Comparison of ENCODE assay signal across 8 mouse cellular contexts in genomic region chr9:77406906-77407305, GRCm38 (mm10). TPM values are rescaled to one million over a fixed set of nuclear protein-coding genes. Genes with fewer than 3 reads are reported as not detected.
DNase-seq lines count a peak whose midpoint lies in the region; ATAC-seq lines count a peak whose summit lies in the region.

No protein-coding gene starts in this region.

- H3K27me3 ChIP-seq in kidney, embryonic 15.5 days = no peaks in the 10 kb centered on the region

- no peaks in the 10 kb centered on the region for H3K36me3 ChIP-seq in kidney, embryonic 15.5 days

- H3K9me3 ChIP-seq in kidney, embryonic 15.5 days (replicated peaks) = no peaks in the 10 kb centered on the region

- no peaks in the 10 kb centered on the region; the same call in 1 of the 2 replicates for H3K4me1 ChIP-seq in kidney, embryonic 15.5 days

- H3K4me3 ChIP-seq in kidney, embryonic 15.5 days (replicated peaks) = no peak overlapping the region

- no peak overlapping the region for H3K9ac ChIP-seq in kidney, embryonic 15.5 days

- no peak overlapping the region for H3K27ac ChIP-seq in kidney, embryonic 15.5 days

- DNase-seq in kidney, adult 11 months = peak; percentile 32
- DNase-seq in MEL-GATA-1-ER (ENCODE audit: extremely low read depth, low read depth) = peak; percentile 63
- peak; percentile 60 for DNase-seq in c-Kit-positive CD71-positive TER-119-negative erythroid progenitor cells, embryonic 14.5 days (ENCODE audit: low read depth)
- DNase-seq in kidney, postnatal 4 days = peak; percentile 73 to 77
- peak; percentile 54 for DNase-seq in naive thymus-derived CD4-positive, alpha-beta T cell, adult 2 months (ENCODE audit: low read depth)
- DNase-seq in frontal cortex, adult 2 months (ENCODE audit: extremely low spot score in 1 of 2, low spot score in 1 of 2) = no peak
- no peak for DNase-seq in cerebellum, adult 11-12 months

- ATAC-seq in kidney, embryonic 15.5 days (replicated peaks; ENCODE audit: low FRiP score) = no peak

- no peak overlapping the region for H3K4me2 ChIP-seq in kidney, embryonic 15.5 days

- 53% methylated on average over 7 of the region's 7 CpGs for WGBS in kidney, embryonic 15.5 days

RNA-seq across cellular contexts. Expression of gene Mlip, which starts 54.1 kb away (rescaled TPM):
- 0.31 and 1.1 TPM in 2 replicates for polyA plus RNA-seq in kidney, embryonic 15.5 days (2015; fragmentation: Nextera tagmentation; extraction: Ambion mirVana)
- 45.6 and 51.6 TPM in 2 replicates for polyA plus RNA-seq in frontal cortex, adult 2 months (2012; rRNA removed)

Comparison
In these comparisons a context has a peak if more than half of its experiments do, and no peak if none do; other contexts are left out.
1. DNase-seq: peak in kidney, adult 11 months (single experiment), MEL-GATA-1-ER (single experiment), c-Kit-positive CD71-positive TER-119-negative erythroid progenitor cells, embryonic 14.5 days (single experiment), kidney, postnatal 4 days (2 of 2) and naive thymus-derived CD4-positive, alpha-beta T cell, adult 2 months (single experiment); none in frontal cortex, adult 2 months (0 of 2) and cerebellum, adult 11-12 months (single experiment).
2. RNA of gene Mlip, which starts 54.1 kb away (polyA plus RNA-seq): 45.6 to 51.6 TPM in frontal cortex, adult 2 months; 0.31 to 1.1 TPM in kidney, embryonic 15.5 days; every median in the first group is over 10 times any median in the second.